Mouse (Mus musculus): ENCODE results near the gene Helt.

- no peak for TF ChIP-seq POLR2A (IDR thresholded peaks at IDR 0.05; ENCODE audit: control insufficient read depth, extremely low read depth, insufficient read depth, low read length, poor library complexity)
- no peak for TF ChIP-seq CTCF (IDR thresholded peaks at IDR 0.05; ENCODE audit: borderline replicate concordance, control insufficient read depth, extremely low read depth, insufficient read depth, low read length, poor library complexity)
Measured at GRCm38 (mm10) chr8:46298847-46299246, 4.4 kb upstream of the Helt start.
